Mouse (Mus musculus) intestine, postnatal 0 days (tissue): ENCODE data around the gene Pycard. TPM values are rescaled to one million over a fixed set of nuclear protein-coding genes. Genes with fewer than 3 reads are reported as not detected.
"Not testable (repeated sequence)": the region's sequence is repeated elsewhere in the genome, so short reads cannot be mapped to it uniquely, and the experiment has no call there.

Experiments
- ATAC-seq: fragments of 200-750 bp; cut with Nextera tagmentation; 2 replicates; pipeline ENCODE4 v1.8.0; 2017; ENCODE audit warnings: mild to moderate bottlenecking, moderate TSS enrichment, moderate library complexity
- H3K27ac ChIP-seq: fragments of 300-500 bp; sonication (generic); 2 replicates; pipeline ENCODE4 v1.5.1; 2014; ENCODE audit warnings: mild to moderate bottlenecking, low read depth, low read length, moderate library complexity
- H3K27me3 ChIP-seq: fragments of 300-500 bp; sonication (generic); replicated peaks from 2 replicates; pipeline ENCODE4 v1.6.1; 2014; ENCODE audit warnings: low read length, mixed read lengths; ENCODE audit not compliant: control insufficient read depth, insufficient read depth
- H3K36me3 ChIP-seq: fragments of 300-500 bp; sonication (generic); 2 replicates; pipeline ENCODE4 v1.6.1; 2014; ENCODE audit warnings: mild to moderate bottlenecking, moderate library complexity; ENCODE audit not compliant: control insufficient read depth, insufficient read depth
- H3K4me1 ChIP-seq: fragments of 300-500 bp; sonication (generic); replicated peaks from 2 replicates; pipeline ENCODE4 v1.6.1; 2014; ENCODE audit warnings: antibody characterized with exemption, low read length, mixed read lengths; ENCODE audit not compliant: control insufficient read depth, insufficient read depth
- H3K4me2 ChIP-seq: fragments of 300-500 bp; sonication (generic); replicated peaks from 2 replicates; pipeline ENCODE4 v1.6.1; 2014; ENCODE audit warnings: low read depth, mild to moderate bottlenecking, moderate library complexity
- H3K4me3 ChIP-seq: fragments of 300-500 bp; sonication (generic); 2 replicates; pipeline ENCODE4 v1.5.1; 2014; ENCODE audit warnings: low read depth, low read length
- H3K9ac ChIP-seq: fragments of 300-500 bp; sonication (generic); 2 replicates; pipeline ENCODE4 v1.6.1; 2014; ENCODE audit warnings: mild to moderate bottlenecking, low read depth, low read length
- H3K9me3 ChIP-seq: fragments of 300-500 bp; sonication (generic); 2 replicates; pipeline ENCODE4 v1.6.1; 2016; ENCODE audit warnings: mixed run types; ENCODE audit not compliant: control insufficient read depth
- CTCF ChIP-seq: sonication (generic); IDR thresholded peaks from 2 replicates; pipeline ENCODE4 v1.5.1; 2016; ENCODE audit warnings: low read depth, mild to moderate bottlenecking, control low read depth, antibody characterized with exemption, moderate library complexity
- WGBS: fragments of 180-500 bp; shearing (Covaris S2); extraction: QIAGEN DNeasy Blood & Tissue Kit; methylation state at CpG from one replicate; pipeline ENCODE4 v1.1.7; 2014; 5-methylcytosine and 5-hydroxymethylcytosine counted together
- polyA plus RNA-seq: library from polyadenylated mRNA; unstranded; fragments of >200 nt; fragmentation: Nextera tagmentation; extraction: Ambion mirVana; gene quantifications from 2 replicates; pipeline ENCODE4 v1.2.1, GENCODE M21; 2015

Gene Pycard
- polyA plus RNA-seq, 1 experiment from 2014 or later, result 537 TPM

DNA sequence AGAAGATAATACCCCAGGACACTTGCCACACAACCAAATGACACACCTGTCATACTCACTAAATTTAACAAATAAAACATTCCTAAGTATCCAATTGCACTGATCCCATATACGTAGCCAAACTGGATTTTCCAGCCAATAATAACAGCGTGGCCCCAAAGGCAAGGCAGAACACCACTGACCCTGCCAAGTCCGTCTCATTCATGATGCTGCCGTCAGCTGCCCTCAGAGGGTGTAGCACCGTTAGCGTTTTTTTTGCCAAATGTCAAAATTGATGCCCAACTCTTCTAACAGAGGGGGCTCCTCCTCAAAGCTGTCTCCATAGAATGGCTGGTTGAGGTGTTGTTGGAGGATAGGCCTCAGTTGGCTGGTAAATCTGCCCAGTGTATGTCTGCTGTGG, 23.0 kb upstream of the Pycard start:
- Histone ChIP-seq H3K9me3 (no peaks in the 10 kb centered on the region), H3K4me3 (no peak overlapping the region), H3K36me3 (no peaks in the 10 kb centered on the region), H3K4me1 (no peaks in the 10 kb centered on the region; the same call in 1 of the 2 replicates), H3K9ac (no peak overlapping the region), H3K27me3 (no peaks in the 10 kb centered on the region), H3K27ac (no peak overlapping the region), H3K4me2 (no peak overlapping the region)
- TF ChIP-seq CTCF, result no peak
- ATAC-seq, result no peak
- 62% methylated on average over 6 of the region's 6 CpGs for WGBS

DNA sequence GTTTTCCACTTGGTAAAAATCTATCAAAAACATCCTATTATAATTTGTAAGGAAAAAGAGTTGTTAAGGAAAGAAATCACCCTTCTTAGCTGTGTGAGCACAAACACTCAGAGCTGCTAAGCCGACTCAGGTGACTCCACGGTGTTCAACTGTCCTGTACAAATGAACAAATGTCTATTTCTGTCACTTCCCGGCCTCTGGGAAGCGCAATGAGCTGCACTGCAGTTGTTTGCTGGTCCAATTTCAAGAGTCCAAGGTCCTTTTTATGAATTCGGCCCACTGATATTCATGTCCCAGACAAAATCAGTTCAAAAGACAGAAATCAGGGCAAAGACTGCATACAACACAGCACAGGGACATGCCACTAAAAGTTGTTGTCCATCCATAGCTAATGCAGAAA, 22.5 kb upstream of the Pycard start:
- not testable (repeated sequence) for H3K27ac ChIP-seq
- WGBS, result 39% methylated on average over 5 of the region's 5 CpGs

DNA sequence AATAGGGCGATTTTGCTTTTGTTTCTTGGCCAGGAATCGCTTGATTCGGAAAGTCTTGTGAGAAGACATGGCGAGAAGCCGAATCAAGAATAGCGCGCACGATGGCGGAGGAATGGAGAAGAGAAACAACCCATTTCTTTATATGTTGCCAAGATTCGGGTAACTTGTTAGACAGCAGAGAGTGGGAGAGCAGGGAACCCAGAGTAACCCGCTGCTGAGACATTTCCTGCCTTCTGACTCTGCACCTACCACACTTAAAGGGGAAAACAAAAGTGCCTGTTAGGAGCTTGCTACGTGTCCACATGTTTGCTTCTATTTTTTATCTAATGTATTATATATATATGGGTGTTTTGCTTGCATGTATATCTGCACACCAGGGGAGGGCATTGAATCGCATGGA, 19.4 kb upstream of the Pycard start:
- Histone ChIP-seq H3K9ac (no peak overlapping the region), H3K27me3 (no peaks in the 10 kb centered on the region), H3K4me1 (no peaks in the 10 kb centered on the region; the same call in 1 of the 2 replicates), H3K4me3 (no peak overlapping the region), H3K36me3 (no peaks in the 10 kb centered on the region), H3K9me3 (no peaks in the 10 kb centered on the region), H3K27ac (no peak overlapping the region), H3K4me2 (no peak overlapping the region)
- no peak for ATAC-seq
- TF ChIP-seq CTCF, result no peak
- 94% methylated on average over 13 of the region's 13 CpGs for WGBS

More for the DNA sequence above, 22.5 kb upstream of the Pycard start:
- not testable (repeated sequence) for H3K4me3 ChIP-seq, ATAC-seq, H3K36me3 ChIP-seq, H3K4me1 ChIP-seq, H3K9ac ChIP-seq, H3K9me3 ChIP-seq, H3K4me2 ChIP-seq, H3K27me3 ChIP-seq

DNA sequence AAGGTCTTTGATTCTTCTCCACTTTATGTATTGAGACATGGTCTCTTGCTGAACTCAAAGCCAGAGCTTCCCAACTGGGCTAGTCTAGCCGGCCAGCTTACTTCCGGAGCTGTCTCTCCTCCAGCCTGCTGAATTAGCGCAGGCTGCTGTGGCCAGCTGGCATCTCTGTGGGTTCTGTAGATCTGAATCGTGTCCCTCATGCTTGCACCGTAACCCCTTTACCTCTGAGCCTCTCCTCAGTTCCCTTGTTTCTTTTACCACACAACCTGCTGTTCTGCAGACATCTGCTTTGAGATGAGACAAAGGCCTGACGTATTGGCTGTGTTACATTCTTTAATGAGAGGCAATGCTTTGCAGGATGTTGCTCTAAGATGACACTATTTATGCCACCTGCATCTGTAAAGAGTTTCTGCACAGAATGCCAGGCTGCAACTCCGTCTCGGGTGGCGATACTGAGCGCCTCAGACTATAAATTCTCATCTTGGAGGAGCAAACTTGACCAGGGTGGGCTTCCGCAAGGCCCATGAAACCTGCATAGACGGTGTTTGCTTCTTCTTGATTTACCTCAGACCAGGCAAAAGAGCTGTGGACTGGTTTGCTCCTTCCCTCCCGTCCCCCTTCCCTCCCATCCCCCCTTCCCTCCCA, 18.6 kb upstream of the Pycard start:
- WGBS, result 84% methylated on average over 13 of the region's 13 CpGs
- Histone ChIP-seq H3K4me3 (no peak overlapping the region), H3K9me3 (no peaks in the 10 kb centered on the region), H3K36me3 (no peaks in the 10 kb centered on the region), H3K27ac (no peak overlapping the region), H3K27me3 (no peaks in the 10 kb centered on the region), H3K4me1 (no peaks in the 10 kb centered on the region; the same call in 1 of the 2 replicates), H3K9ac (no peak overlapping the region), H3K4me2 (no peak overlapping the region)
- no peak for ATAC-seq
- no peak for TF ChIP-seq CTCF

DNA sequence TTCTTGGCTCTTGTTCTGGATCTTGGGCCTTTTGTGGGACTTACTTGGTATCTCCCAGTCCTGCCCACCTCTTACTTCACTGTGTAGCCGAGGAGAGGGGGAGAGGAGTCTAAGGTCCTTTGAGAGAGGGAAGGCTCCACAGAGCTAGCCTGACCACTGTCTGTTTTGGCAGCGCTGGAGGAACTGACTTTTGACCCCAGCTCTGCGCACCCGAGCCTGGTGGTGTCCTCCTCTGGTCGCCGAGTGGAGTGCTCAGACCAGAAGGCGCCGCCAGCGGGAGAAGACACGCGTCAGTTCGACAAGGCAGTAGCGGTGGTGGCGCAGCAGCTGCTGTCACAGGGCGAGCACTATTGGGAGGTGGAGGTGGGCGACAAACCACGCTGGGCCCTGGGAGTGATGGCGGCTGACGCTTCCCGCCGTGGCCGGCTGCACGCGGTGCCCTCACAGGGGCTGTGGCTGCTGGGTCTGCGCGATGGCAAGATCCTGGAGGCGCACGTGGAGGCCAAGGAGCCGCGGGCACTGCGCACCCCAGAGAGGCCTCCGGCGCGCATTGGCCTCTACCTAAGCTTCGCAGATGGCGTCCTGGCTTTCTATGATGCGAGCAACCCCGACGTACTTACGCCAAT, 16.2 kb upstream of the Pycard start:
- Histone ChIP-seq H3K36me3 (no peaks in the 10 kb centered on the region), H3K9me3 (no peaks in the 10 kb centered on the region), H3K4me3 (no peak overlapping the region), H3K4me1 (peaks cover 7% of the 10 kb centered on the region; the same call in 1 of the 2 replicates), H3K27me3 (no peaks in the 10 kb centered on the region), H3K27ac (no peak overlapping the region), H3K9ac (no peak overlapping the region), H3K4me2 (no peak overlapping the region; the same call in 1 of the 2 replicates)
- no peak for ATAC-seq
- TF ChIP-seq CTCF, result no peak
- WGBS, result 54% methylated on average over 40 of the region's 40 CpGs

DNA sequence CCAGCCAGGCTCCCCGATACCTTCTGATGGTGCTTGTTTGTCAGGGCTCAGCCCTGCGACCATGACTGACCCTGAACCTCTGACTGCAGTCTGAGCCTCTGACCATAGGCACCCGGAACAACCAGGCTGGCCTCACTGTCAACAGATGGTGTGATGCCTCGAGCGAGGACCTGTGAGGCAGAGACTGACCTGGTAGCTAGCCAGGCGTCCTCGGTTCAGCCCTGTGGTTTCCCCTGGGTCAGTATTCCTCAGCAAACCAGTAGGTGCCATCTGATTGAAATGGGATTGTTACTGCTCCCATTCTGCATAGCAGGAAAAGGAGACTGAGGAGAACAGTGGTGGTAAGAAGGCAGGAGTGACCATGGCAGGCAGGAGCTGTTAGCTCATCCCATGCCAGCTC, 12.5 kb upstream of the Pycard start:
- Histone ChIP-seq H3K27me3 (no peaks in the 10 kb centered on the region), H3K27ac (peak overlapping the region; percentile 91; the same call in 1 of the 2 replicates), H3K4me1 (peaks cover 19% of the 10 kb centered on the region), H3K4me2 (no peak overlapping the region), H3K4me3 (no peak overlapping the region), H3K36me3 (no peaks in the 10 kb centered on the region), H3K9ac (no peak overlapping the region), H3K9me3 (no peaks in the 10 kb centered on the region)
- 61% methylated on average over 7 of the region's 7 CpGs for WGBS
- ATAC-seq, result no peak
- no peak for TF ChIP-seq CTCF
